ENCODE assay signal across 34 mouse cellular contexts in genomic region chr9:6269796-6270280, GRCm38 (mm10). TPM values are rescaled to one million over a fixed set of nuclear protein-coding genes. Genes with fewer than 3 reads are reported as not detected.
DNase-seq lines count a peak whose midpoint lies in the region; ATAC-seq and TF ChIP-seq lines count a peak whose summit lies in the region.
"Had no signal": no experiment of that assay in that cellular context is flagged by ENCODE, and none has a peak within 500 bp of the region (broad histone marks: within the 10 kb centered on the region; RNA-seq: fewer than 3 reads in every experiment).

Ddi1 (minus strand) TSS chr9:6269846.

- no peak within 1 kb of the TSS for H3K27ac ChIP-seq in lung, embryonic 14.5 days (ENCODE audit: low read depth)
- H3K27ac ChIP-seq: forebrain, embryonic 13.5 days; hindbrain, postnatal 0 days; limb, embryonic 13.5 days; liver, embryonic 12.5 days; midbrain, embryonic 15.5 days; neural tube, embryonic 12.5 days had no signal

- TF ChIP-seq CTCF in lung, embryonic 14.5 days (IDR thresholded peaks at IDR 0.05; ENCODE audit: low read depth), result no peak

- no peak within 1 kb of the TSS for H3K9ac ChIP-seq in lung, embryonic 14.5 days
- H3K9ac ChIP-seq: forebrain, embryonic 13.5 days; limb, embryonic 13.5 days; liver, embryonic 12.5 days; midbrain, embryonic 15.5 days; neural tube, embryonic 12.5 days had no signal

- no peak within 1 kb of the TSS for H3K4me3 ChIP-seq in lung, embryonic 14.5 days (ENCODE audit: low read depth, low read length)
- H3K4me3 ChIP-seq: erythroblast, embryonic 14.5 days; forebrain, embryonic 13.5 days; limb, embryonic 13.5 days; liver, embryonic 12.5 days; midbrain, embryonic 15.5 days; neural tube, embryonic 12.5 days had no signal

- H3K9me3 ChIP-seq in lung, embryonic 14.5 days (ENCODE audit: low read depth, low read length), result no peaks in the 10 kb centered on the region
- H3K9me3 ChIP-seq: forebrain, embryonic 13.5 days; liver, embryonic 12.5 days; midbrain, embryonic 15.5 days; neural tube, embryonic 12.5 days had no signal

- no peaks in the 10 kb centered on the region for H3K4me1 ChIP-seq in lung, embryonic 14.5 days (ENCODE audit: insufficient read depth)
- H3K4me1 ChIP-seq: forebrain, embryonic 13.5 days; liver, embryonic 12.5 days; midbrain, embryonic 15.5 days; neural tube, embryonic 12.5 days had no signal

- 53% methylated on average over 1 of the region's 1 CpGs for WGBS in lung, embryonic 14.5 days

- no peak for ATAC-seq in lung, embryonic 14.5 days (ENCODE audit: insufficient read depth)
- no peak for ATAC-seq in frontal cortex, adult (ENCODE audit: low TSS enrichment)
- ATAC-seq: forebrain, embryonic 13.5 days; hindbrain, postnatal 0 days; intestine, embryonic 16.5 days; liver, embryonic 12.5 days; midbrain, embryonic 15.5 days had no signal

- no peaks in the 10 kb centered on the region for H3K27me3 ChIP-seq in lung, embryonic 14.5 days (ENCODE audit: insufficient read depth, low read length)
- H3K27me3 ChIP-seq: CH12.LX; forebrain, embryonic 13.5 days; limb, embryonic 13.5 days; liver, embryonic 12.5 days; midbrain, embryonic 15.5 days; neural tube, embryonic 12.5 days had no signal

- no peak within 1 kb of the TSS for H3K4me2 ChIP-seq in lung, embryonic 14.5 days
- H3K4me2 ChIP-seq: forebrain, embryonic 13.5 days; heart, embryonic 11.5 days; limb, embryonic 13.5 days; liver, embryonic 12.5 days; midbrain, embryonic 15.5 days; neural tube, embryonic 12.5 days had no signal

- peak; percentile 7 for DNase-seq in lung, embryonic 14.5 days
- DNase-seq in lung, postnatal 4 days, result no peak
- DNase-seq in Muller cell, postnatal 12 days (ENCODE audit: inconsistent ontology term), result peak; percentile 48
- peak; percentile 33 for DNase-seq in embryo, embryonic 10.5 days (ENCODE audit: low spot score)
- DNase-seq in yolk sac, embryonic 10.5 days (ENCODE audit: low spot score), result peak; percentile 6
- no peak for DNase-seq in layer of hippocampus, postnatal 36 days
- DNase-seq: adrenal gland, postnatal 36 days; B cell, adult 2 months; cerebellum, adult 11 months; cerebellum, postnatal 10 days; gastrocnemius, postnatal 10 days; kidney, postnatal 4 days; lung, adult 18-20 months; lung, postnatal 14 days; thymus, adult 18-20 months; thymus, postnatal 4 days had no signal

- H3K36me3 ChIP-seq in lung, embryonic 14.5 days (ENCODE audit: insufficient read depth), result no peaks in the 10 kb centered on the region
- H3K36me3 ChIP-seq: limb, embryonic 13.5 days; liver, embryonic 12.5 days; midbrain, embryonic 15.5 days; neural tube, embryonic 12.5 days had no signal

RNA-seq across cellular contexts. Expression of gene Ddi1, which starts in this region (rescaled TPM):
- 0.09 and 0.11 TPM in 2 replicates for polyA plus RNA-seq in lung, embryonic 14.5 days (2014; fragmentation: Nextera tagmentation; extraction: Ambion mirVana)
- total RNA-seq in layer of hippocampus, postnatal 36 days (2021), result not detected
- total RNA-seq: adrenal gland, adult 18-20 months; adrenal gland, postnatal 36 days; CH12.LX; gastrocnemius, postnatal 10 days; granulocyte monocyte progenitor cell, adult 5-6 weeks; hindbrain, postnatal 0 days; left cerebral cortex, adult 18-20 months; left cerebral cortex, postnatal 25 days; megakaryocyte, adult 5-6 weeks; MEL had no signal
- polyA plus RNA-seq: erythroblast, embryonic 14.5 days; forebrain, embryonic 13.5 days; midbrain, embryonic 15.5 days; spleen, adult 2 months had no signal

Comparison
In these comparisons a context has a peak if more than half of its experiments do, and no peak if none do; other contexts are left out.
1. Peak in DNase-seq in lung, embryonic 14.5 days; RNA of the gene not detected or under 1 TPM.
2. DNase-seq: peak in Muller cell, postnatal 12 days (single experiment), embryo, embryonic 10.5 days (single experiment) and yolk sac, embryonic 10.5 days (single experiment); none in lung, postnatal 4 days (0 of 2) and layer of hippocampus, postnatal 36 days (0 of 2).